Mouse (Mus musculus) monocyte, adult 5-6 weeks (primary cell): ENCODE data around the gene Kat7. TPM values are rescaled to one million over a fixed set of nuclear protein-coding genes. Genes with fewer than 3 reads are reported as not detected.

Experiments
- ATAC-seq: fragments of 153-309, 156-312 bp; replicated peaks from 2 replicates; pipeline ENCODE4 v1.8.0; 2017; ENCODE audit warnings: mild to moderate bottlenecking; ENCODE audit not compliant: low TSS enrichment, insufficient number of reproducible peaks, severe bottlenecking, poor library complexity, low FRiP score
- total RNA-seq: library from RNA; stranded (forward); fragments of 200-1000, 200-491, 200-594 nt; gene quantifications from 3 replicates; pipeline ENCODE4 v1.2.3, GENCODE M21; 2017

The Kat7 gene
- total RNA-seq, 1 experiment from 2014 or later = 72.7 TPM

DNA sequence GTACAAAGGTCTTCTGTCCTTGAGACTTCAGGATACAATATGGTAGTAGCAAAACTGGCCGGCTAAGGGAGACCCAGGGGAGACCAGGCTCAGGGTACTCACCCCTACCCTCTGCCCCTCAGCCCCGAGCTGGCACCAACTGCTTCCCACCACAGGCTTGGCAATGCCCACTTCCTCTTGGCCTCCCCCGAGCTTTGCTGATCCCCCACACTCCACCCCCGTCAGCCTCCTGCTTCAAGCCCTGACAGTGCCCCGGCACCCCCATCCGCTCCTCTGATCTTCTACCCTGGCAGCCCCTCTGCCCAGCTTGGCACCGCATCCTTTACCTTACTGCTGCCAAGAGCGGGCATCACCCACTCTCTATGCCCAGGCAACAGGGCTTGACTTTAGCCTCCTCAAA is 55.9 kb downstream of the Kat7 start:
- ATAC-seq = no peak

- no peak for ATAC-seq
Observed at GRCm38 (mm10) chr11:95252104-95252503, 57.9 kb downstream of the Kat7 start.

DNA sequence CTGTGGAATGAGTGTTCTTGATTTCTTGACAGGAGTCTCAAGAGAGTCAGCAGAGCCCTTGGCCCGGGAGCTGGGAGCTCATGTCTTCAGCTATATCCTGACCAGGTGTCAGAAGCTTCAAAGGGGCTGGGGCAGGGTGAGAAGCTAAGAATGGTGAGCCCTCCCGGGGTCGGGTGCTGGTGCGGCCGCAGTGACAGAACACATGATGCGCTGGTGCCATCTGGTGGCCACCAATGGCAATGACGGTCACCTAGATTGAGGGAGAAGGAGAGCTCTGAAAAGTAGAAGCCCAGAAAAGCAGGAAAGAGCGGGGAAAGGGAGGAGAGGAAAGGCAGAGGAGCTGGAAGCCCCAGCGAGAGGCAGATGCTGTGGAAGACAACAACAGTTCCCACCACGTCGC is 58.8 kb downstream of the Kat7 start:
- peak; percentile 81 for ATAC-seq

DNA sequence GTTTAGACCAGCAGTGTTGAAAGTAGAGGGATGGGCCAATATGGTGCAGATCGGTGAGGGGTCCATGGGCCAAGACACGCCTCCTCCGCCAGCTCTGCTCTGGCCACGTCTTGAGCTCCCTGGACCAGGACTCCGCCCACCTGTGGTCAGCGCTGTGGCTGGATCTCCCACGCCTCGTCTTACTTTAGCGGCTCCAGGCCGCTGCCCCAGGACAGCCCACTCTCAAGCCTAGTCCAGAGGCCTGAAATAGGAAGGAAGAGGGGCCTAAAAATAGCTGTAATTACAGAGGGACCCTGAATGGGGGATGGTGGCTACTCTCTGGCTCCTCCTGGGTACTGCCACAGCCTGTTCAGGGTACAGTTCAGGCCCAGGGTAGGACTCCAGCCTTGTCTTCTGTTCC is 59.9 kb downstream of the Kat7 start:
- no peak for ATAC-seq

GRCm38 (mm10) chr11:95247065-95247464 is 63.0 kb downstream of the Kat7 start:
- no peak for ATAC-seq

DNA sequence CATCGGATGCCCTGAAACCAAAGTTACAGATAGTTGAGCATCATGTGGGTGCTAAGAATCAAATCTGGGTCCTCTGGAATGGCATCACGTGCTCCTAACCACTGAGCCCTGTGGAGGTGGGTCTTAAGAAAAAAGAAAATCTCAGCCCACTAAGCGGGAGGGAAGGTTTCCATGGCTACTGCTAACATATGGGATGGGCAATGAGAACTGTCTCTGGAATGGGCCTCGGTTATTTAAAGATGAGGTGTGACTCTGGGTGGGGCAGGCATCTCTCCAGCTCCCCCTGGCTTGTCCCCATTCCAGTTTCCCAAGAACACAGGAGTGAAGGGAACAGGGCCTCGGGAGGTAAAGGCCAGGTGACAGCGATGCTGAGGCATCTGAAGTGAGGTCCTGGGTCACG is 64.6 kb downstream of the Kat7 start:
- no peak for ATAC-seq

DNA sequence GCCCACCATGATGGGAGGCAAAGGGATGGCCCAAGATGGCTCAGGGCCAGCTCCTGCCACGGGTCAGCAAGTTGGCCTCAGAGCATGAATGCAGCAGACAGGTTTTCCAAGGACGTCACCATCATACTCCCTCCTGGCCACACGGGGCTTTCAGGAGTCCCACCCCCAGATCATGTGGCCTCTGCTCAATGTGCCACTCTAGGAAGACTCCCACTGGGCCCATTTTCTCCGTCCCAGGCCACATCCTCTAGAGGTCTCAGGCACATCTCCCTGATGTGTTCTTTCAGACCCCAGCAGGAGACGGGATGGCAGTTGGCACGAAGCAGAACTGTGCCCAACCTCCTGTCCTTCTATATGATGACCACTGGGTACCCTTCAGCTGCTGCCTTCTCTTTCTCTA is 67.4 kb downstream of the Kat7 start:
- ATAC-seq = no peak

- no peak for ATAC-seq
Observed at GRCm38 (mm10) chr11:95238477-95238876, 71.6 kb downstream of the Kat7 start.

GRCm38 (mm10) chr11:95232329-95232696 is 77.7 kb downstream of the Kat7 start:
- ATAC-seq = no peak

DNA sequence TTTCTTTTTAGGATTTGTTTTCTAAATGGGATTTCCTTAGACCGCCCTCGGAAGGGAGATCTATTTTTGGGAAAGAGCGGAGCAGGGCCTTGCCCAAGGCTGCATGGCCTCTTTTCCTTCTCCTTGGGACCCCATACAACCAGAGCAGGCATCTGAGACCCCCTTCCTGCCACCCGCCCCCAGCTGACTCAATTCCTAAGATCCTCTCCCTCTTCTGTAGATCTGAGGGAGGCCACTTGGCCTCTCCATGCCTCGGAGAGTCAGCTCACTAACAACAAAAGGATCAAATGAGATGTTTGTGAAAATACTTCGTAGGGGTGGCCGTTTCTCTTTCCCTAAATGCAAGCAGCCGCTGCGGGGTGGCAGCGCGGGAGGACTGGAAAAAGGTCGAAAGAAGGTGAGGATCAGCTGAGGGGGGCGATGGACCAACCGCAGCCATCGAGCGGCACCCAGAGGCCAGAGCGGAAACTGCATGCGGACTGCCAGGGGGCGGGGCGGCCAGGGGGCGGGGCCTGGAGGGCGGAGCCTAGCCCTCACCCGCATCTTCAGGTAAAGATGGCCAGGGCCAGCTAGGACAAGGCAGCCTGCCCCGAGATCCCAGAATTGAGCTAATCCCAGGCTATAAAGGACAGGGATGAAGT is 78.2 kb downstream of the Kat7 start:
- ATAC-seq = peak; percentile 70

DNA sequence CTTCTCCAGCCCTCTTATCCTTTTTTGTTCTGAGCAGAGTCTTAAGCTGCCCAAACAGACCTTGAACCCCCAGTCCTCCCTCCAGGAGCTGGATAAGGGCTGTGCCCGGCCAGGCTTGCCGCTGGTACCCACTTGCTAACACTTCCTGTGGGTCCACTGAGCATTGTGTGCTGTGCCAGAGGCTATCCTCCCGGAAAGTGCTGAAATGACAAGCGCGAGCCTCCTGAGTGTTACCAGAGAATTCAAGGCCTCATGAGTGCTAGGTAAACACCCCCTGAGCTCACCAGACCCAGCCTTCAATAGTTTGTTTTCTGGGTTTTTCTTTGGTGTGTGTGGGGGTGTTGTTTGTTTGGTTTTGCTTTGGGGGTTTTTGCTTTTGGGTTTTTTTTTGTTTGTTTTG is 82.6 kb downstream of the Kat7 start:
- ATAC-seq = no peak

GRCm38 (mm10) chr11:95225448-95225847 is 84.6 kb downstream of the Kat7 start:
- no peak for ATAC-seq

Other genes with a start within 250 kb of the Kat7 start
- 0.75 to 1.2 TPM (median 0.97 TPM) in 3 replicates for gene Itga3, start 233.4 kb downstream of the Kat7 start, total RNA-seq
- not detected in 3 replicates for gene Dlx3, start 190.1 kb downstream of the Kat7 start, total RNA-seq
- gene Dlx4, start 164.0 kb downstream of the Kat7 start, total RNA-seq = not detected in 3 replicates
- 0.87 TPM in 1 of 3 replicates, not detected in the others for gene Tac4, start 48.7 kb downstream of the Kat7 start, total RNA-seq
- 18.7 to 46.1 TPM (median 31.6 TPM) in 3 replicates for gene Fam117a, start 26.8 kb upstream of the Kat7 start, total RNA-seq
- gene Slc35b1, start 74.4 kb upstream of the Kat7 start, total RNA-seq = 42.2 to 79.4 TPM (median 58.1 TPM) in 3 replicates
- gene Spop, start 103.8 kb upstream of the Kat7 start, total RNA-seq = 68.6 to 98.9 TPM (median 97.4 TPM) in 3 replicates
- not detected in 3 replicates for gene Nxph3, start 204.3 kb upstream of the Kat7 start, total RNA-seq